Mouse (Mus musculus) gastrocnemius, postnatal 25 days (tissue): ENCODE measurements around the gene Zscan4b. TPM values are rescaled to one million over a fixed set of nuclear protein-coding genes. Genes with fewer than 3 reads are reported as not detected.
"Not testable (repeated sequence)": the region's sequence is repeated elsewhere in the genome, so short reads cannot be mapped to it uniquely, and the experiment has no call there.

Experiments
- DNase-seq: peaks from one replicate; pipeline ENCODE4 v3.0.0; 2022
- long read RNA-seq, 2 experiments: library from polyadenylated mRNA; stranded (forward); transcript quantifications; one replicate each; pipeline ENCODE4 v2.0.0; 2021
- total RNA-seq, 2 experiments: library from RNA; stranded (reverse); gene quantifications; 1 replicate in 1 of 2; 2 replicates in 1 of 2; pipeline ENCODE4 v1.2.3; 2021

Gene Zscan4b
- not detected for total RNA-seq
- long read RNA-seq, experiment 1 = 0 reads
- long read RNA-seq, experiment 2 = 0 reads

DNA sequence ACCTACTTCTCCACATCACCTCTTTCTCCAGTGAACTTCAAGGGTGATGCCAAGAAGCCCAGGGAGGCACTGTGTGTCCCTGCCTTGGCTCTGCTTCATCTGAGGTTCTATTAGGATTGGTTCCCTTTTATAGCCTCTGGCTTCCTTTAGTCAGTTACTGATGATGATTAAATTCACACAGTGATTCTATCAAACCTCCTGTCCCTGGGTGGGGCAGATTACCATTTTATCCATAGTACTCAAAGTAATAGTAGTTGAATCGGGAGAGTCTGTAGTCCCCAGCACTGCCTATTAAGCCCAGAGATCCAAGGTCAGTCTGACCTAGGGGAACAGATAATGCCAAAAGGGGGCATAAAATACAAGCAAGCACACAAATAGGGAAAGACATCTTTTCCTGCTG, at the start of gene Zscan4b:
Gene Zscan4b (minus strand): TSS at position 101 of the 400 bp plus-strand sequence.
- not testable (repeated sequence) for DNase-seq

Other genes starting within 250 kb of the Zscan4b start
- not detected for gene Nlrp4b, start 217.3 kb downstream of the Zscan4b start, total RNA-seq
- not detected for gene Vmn1r71, start 150.7 kb downstream of the Zscan4b start, total RNA-seq
- gene Zscan4c, start 100.7 kb upstream of the Zscan4b start, total RNA-seq = not detected
- not detected for gene Zscan4-ps1, start 164.6 kb upstream of the Zscan4b start, total RNA-seq